Mouse (Mus musculus) Patski (cell line): ENCODE results near the gene Rfx3. TPM values are rescaled to one million over a fixed set of nuclear protein-coding genes. Genes with fewer than 3 reads are reported as not detected.

Source experiments
- ATAC-seq: fragments of 100-300 bp; one replicate; pipeline ENCODE4 v1.8.0; 2021
- CTCF ChIA-PET: fragments of 350-600 bp; sonication (Branson Sonifier 250); formaldehyde crosslinking; loops from one replicate; lab custom pipeline; 2022; ENCODE audit warnings: inconsistent platforms; lab: Charles Lee
- POLR2A ChIA-PET: fragments of 350-600 bp; sonication (Branson Sonifier 250); formaldehyde crosslinking; loops from one replicate; lab custom pipeline; 2022; ENCODE audit warnings: antibody characterized with exemption, inconsistent platforms; lab: Charles Lee
- DNase-seq: peaks from one replicate; pipeline ENCODE4 v3.0.0-alpha.2; 2011; ENCODE audit warnings: low read depth, low spot score
- H3K27me3 ChIP-seq: fragments of 371-371 bp; one replicate; pipeline ENCODE4 v1.5.1; 2021
- CTCF ChIP-seq: fragments of 100-300 bp; IDR thresholded peaks from one replicate; pipeline ENCODE4 v1.5.1; 2021
- in situ Hi-C: fragments of 300-500 bp; cut with MboI; formaldehyde crosslinking; loops from 3 replicates; pipeline ENCODE4 v1.11.1; 2018; ENCODE audit warnings: low pct_unique_long_range_greater_than_20kb, mixed read lengths
- polyA plus RNA-seq: library from polyadenylated mRNA; unstranded; gene quantifications from one replicate; pipeline ENCODE4 v1.2.3, GENCODE M21; 2021

Gene Rfx3
- polyA plus RNA-seq, 1 experiment from 2014 or later = 13.7 TPM

- DNase-seq = no peak
- in situ Hi-C loops = loop anchor here (10.0 kb wide), 1 partner anchor 569 kb away; no protein-coding TSS in a partner anchor
- TF ChIP-seq CTCF = no peak
- CTCF ChIA-PET = interaction anchor here (1.5 kb wide), 1 partner anchor 48 kb away, joined by 3 read pairs; no protein-coding TSS in a partner anchor
- POLR2A ChIA-PET = no interaction called here
- ATAC-seq = no peak
- no peaks in the 10 kb centered on the region for H3K27me3 ChIP-seq
Observed at GRCm38 (mm10) chr19:28004190-28004589, 6.8 kb downstream of the Rfx3 start.

GRCm38 (mm10) chr19:28003474-28003873 is 7.5 kb downstream of the Rfx3 start:
- no peak for ATAC-seq

DNA sequence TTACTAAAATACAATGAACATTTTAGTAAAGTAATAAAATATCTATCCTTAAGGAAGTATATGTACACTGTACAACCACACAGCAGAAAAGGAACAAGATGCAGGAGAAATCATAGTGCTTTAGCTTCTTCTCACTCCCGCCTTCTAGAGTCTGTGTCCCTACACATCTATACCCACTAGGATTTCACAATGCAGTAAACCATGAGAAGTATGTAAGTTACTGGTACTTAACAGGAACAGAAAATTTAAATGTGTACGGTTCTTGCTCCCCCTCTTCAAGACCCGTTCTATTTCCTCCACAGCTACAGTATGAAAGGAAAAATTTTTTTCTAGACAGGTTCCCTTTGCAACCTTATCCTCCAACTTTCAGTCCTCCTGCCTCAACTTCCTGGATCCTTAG is 8.3 kb downstream of the Rfx3 start:
- no peak for TF ChIP-seq CTCF
- no peak for ATAC-seq
- no peaks in the 10 kb centered on the region for H3K27me3 ChIP-seq
- DNase-seq = no peak
- ChIA-PET POLR2A (no interaction called here), CTCF (no interaction called here)
- in situ Hi-C loops = loop anchor here (10.0 kb wide), 1 partner anchor 568 kb away; no protein-coding TSS in a partner anchor

More at GRCm38 (mm10) chr19:28003474-28003873, 7.5 kb downstream of the Rfx3 start:
- DNase-seq = no peak
- ChIA-PET CTCF (interaction anchor here (1.5 kb wide), 1 partner anchor 48 kb away, joined by 3 read pairs; no protein-coding TSS in a partner anchor), POLR2A (no interaction called here)
- no peaks in the 10 kb centered on the region for H3K27me3 ChIP-seq
- no peak for TF ChIP-seq CTCF
- in situ Hi-C loops = loop anchor here (10.0 kb wide), 1 partner anchor 569 kb away; no protein-coding TSS in a partner anchor

GRCm38 (mm10) chr19:27992800-27993199 is 18.2 kb downstream of the Rfx3 start:
- CTCF ChIA-PET = no interaction called here
- TF ChIP-seq CTCF = no peak
- no peak for DNase-seq
- POLR2A ChIA-PET = no interaction called here
- no peaks in the 10 kb centered on the region for H3K27me3 ChIP-seq
- ATAC-seq = no peak
- in situ Hi-C loops = no loop called here

DNA sequence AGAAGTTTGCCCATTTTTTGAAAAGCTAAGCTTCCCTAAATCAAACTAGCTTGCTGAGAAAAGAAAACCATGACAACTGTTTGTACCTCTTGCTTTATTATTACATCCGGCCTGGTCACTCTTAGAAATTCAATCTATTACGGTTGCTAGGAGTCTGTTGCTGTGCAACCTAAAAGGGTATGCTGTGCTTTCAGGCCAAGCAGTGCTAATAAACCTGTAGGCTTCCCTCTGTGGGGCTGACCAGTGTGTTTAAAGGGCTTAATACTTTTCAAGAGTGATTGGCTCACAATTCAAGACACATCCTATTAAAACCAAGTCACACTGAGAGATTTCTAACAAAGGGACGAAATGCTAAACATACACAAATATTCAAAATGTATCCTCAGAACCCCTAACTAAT is 22.2 kb downstream of the Rfx3 start:
- ATAC-seq = no peak
- ChIA-PET CTCF (interaction anchor here (1.0 kb wide), 1 partner anchor 11 kb away, joined by 3 read pairs; no protein-coding TSS in a partner anchor), POLR2A (no interaction called here)
- DNase-seq = no peak
- H3K27me3 ChIP-seq = no peaks in the 10 kb centered on the region
- in situ Hi-C loops = no loop called here
- TF ChIP-seq CTCF = no peak

- in situ Hi-C loops = no loop called here
- no peak for TF ChIP-seq CTCF
- POLR2A ChIA-PET = no interaction called here
- CTCF ChIA-PET = no interaction called here
- ATAC-seq (no peak), DNase-seq (no peak)
- no peaks in the 10 kb centered on the region for H3K27me3 ChIP-seq
Observed at GRCm38 (mm10) chr19:27967590-27967989, 43.4 kb downstream of the Rfx3 start.

DNA sequence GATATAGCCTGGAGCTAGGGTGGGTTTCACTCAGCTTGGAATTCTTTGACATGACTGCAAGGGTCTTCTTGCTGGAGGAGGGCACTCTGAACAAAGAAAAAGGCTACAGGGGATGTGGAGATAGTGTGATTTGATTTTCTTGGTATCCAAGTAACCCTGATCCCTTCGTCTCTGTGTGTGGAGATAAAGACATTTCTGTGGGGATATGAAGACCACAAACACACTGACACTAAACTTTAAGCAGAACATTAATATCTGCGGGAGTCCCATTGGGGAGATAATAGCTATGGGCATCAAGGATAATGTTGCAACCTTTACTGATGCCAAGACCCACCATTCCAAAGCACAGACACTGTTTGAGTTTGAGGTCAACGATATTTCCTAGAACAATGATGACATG is 49.7 kb downstream of the Rfx3 start:
- DNase-seq (no peak), ATAC-seq (no peak)
- ChIA-PET POLR2A (no interaction called here), CTCF (no interaction called here)
- in situ Hi-C loops = no loop called here
- no peaks in the 10 kb centered on the region for H3K27me3 ChIP-seq
- TF ChIP-seq CTCF = no peak

GRCm38 (mm10) chr19:27935453-27935852 is 75.5 kb downstream of the Rfx3 start:
- no peaks in the 10 kb centered on the region for H3K27me3 ChIP-seq
- no peak for TF ChIP-seq CTCF
- ATAC-seq (no peak), DNase-seq (no peak)
- in situ Hi-C loops = no loop called here
- ChIA-PET CTCF (no interaction called here), POLR2A (no interaction called here)

- POLR2A ChIA-PET = interaction anchor here (0.9 kb wide), 1 partner anchor 39 kb away, joined by 3 read pairs; no protein-coding TSS in a partner anchor
- H3K27me3 ChIP-seq = no peaks in the 10 kb centered on the region
- DNase-seq (no peak), ATAC-seq (no peak)
- TF ChIP-seq CTCF = no peak
- CTCF ChIA-PET = interaction anchor here (0.8 to 2.6 kb wide), 2 partner anchors 11 to 13 kb away, joined by 3 to 10 read pairs; no protein-coding TSS in a partner anchor
- in situ Hi-C loops = no loop called here
Observed at GRCm38 (mm10) chr19:27931136-27931535, 79.8 kb downstream of the Rfx3 start.

GRCm38 (mm10) chr19:27926378-27926777 is 84.6 kb downstream of the Rfx3 start:
- no peak for DNase-seq
- H3K27me3 ChIP-seq = no peaks in the 10 kb centered on the region
- no peak for TF ChIP-seq CTCF
- CTCF ChIA-PET = no interaction called here
- in situ Hi-C loops = no loop called here
- POLR2A ChIA-PET = no interaction called here
- no peak for ATAC-seq

DNA sequence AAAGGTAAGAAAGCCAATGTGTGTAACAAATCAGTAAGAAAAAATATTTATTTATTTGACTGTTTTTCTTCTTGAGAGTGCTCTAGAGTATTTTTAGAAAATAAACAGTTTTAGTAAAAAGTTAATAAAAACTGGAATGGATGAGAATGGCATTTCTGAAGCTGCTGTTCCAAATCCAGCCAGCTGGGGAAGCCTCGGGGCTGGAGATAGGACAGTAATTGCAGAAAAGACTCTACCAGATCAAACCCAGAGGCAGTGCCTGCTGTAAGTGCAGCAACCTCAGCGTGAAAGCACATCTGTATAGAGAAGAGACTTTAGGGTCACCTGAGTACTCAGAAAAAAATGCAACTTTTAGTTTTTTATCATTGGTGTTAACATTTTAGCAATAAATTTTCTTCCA is 91.9 kb downstream of the Rfx3 start:
- in situ Hi-C loops = no loop called here
- ChIA-PET POLR2A (no interaction called here), CTCF (no interaction called here)
- no peaks in the 10 kb centered on the region for H3K27me3 ChIP-seq
- TF ChIP-seq CTCF = peak; percentile 55
- ATAC-seq (no peak), DNase-seq (no peak)

DNA sequence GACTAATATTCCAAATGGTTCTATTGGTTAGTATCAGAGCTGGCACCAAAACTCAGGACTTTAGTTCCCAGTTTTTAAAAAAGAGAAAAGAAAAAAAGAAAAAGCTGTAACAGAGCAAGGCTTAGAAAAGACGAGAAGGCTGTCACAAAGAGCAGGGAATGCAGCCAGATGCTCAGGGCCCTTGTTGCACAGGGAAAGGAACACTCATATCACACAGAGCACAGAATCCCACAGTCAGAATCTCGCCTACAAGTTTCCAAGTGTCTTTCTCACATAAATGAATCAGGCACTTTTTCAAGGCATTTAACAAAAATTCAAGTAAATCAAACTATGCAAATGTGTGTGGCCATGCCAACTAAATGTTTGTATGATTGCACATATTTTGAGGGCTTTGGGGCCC is 94.5 kb downstream of the Rfx3 start:
- ATAC-seq = no peak
- no peak for TF ChIP-seq CTCF
- DNase-seq = no peak
- no peaks in the 10 kb centered on the region for H3K27me3 ChIP-seq
- ChIA-PET POLR2A (no interaction called here), CTCF (no interaction called here)
- in situ Hi-C loops = no loop called here
